Mouse (Mus musculus) liver, embryonic 11.5 days (tissue): ENCODE data around the gene Ppfia1. TPM values are rescaled to one million over a fixed set of nuclear protein-coding genes. Genes with fewer than 3 reads are reported as not detected.

Experiments used
- ATAC-seq: fragments of 200-750 bp; cut with Nextera tagmentation; replicated peaks from 2 replicates; pipeline ENCODE4 v1.8.0; 2017; ENCODE audit warnings: moderate number of reproducible peaks, mild to moderate bottlenecking, moderate TSS enrichment, moderate library complexity; ENCODE audit not compliant: low FRiP score
- DNase-seq: peaks from one replicate; pipeline ENCODE4 v3.0.0-alpha.2; 2017; ENCODE audit warnings: low spot score
- H3K27ac ChIP-seq: fragments of 300-500 bp; sonication (generic); 2 replicates; pipeline ENCODE4 v1.5.1; 2014; ENCODE audit warnings: mild to moderate bottlenecking, low read depth, low read length, control low read depth
- H3K27me3 ChIP-seq: fragments of 300-500 bp; sonication (generic); replicated peaks from 2 replicates; pipeline ENCODE4 v1.6.1; 2014; ENCODE audit warnings: low read length, mixed read lengths; ENCODE audit not compliant: control insufficient read depth, insufficient read depth
- H3K36me3 ChIP-seq: fragments of 300-500 bp; sonication (generic); 2 replicates; pipeline ENCODE4 v1.6.1; 2014; ENCODE audit warnings: mild to moderate bottlenecking, low read length, moderate library complexity, mixed read lengths; ENCODE audit not compliant: control insufficient read depth, insufficient read depth
- H3K4me1 ChIP-seq: fragments of 300-500 bp; sonication (generic); replicated peaks from 2 replicates; pipeline ENCODE4 v1.6.1; 2014; ENCODE audit warnings: low read length, mixed read lengths; ENCODE audit not compliant: control insufficient read depth, insufficient read depth
- H3K4me2 ChIP-seq: fragments of 300-500 bp; sonication (generic); 2 replicates; pipeline ENCODE4 v1.6.1; 2014; ENCODE audit warnings: mild to moderate bottlenecking, control low read depth, moderate library complexity
- H3K4me3 ChIP-seq: fragments of 300-500 bp; sonication (generic); 2 replicates; pipeline ENCODE4 v1.5.1; 2014; ENCODE audit warnings: low read depth, low read length, control low read depth
- H3K9ac ChIP-seq: fragments of 300-500 bp; sonication (generic); 2 replicates; pipeline ENCODE4 v1.6.1; 2014; ENCODE audit warnings: low read depth, low read length, control low read depth
- H3K9me3 ChIP-seq: fragments of 300-500 bp; sonication (generic); 2 replicates; pipeline ENCODE4 v1.6.1; 2016; ENCODE audit warnings: low read length, inconsistent platforms, mixed read lengths; ENCODE audit not compliant: control insufficient read depth
- WGBS: fragments of 180-500 bp; shearing (Covaris S2); extraction: QIAGEN DNeasy Blood & Tissue Kit; methylation state at CpG from one replicate; pipeline ENCODE4 v1.1.7; 2014; 5-methylcytosine and 5-hydroxymethylcytosine counted together
- polyA plus RNA-seq: library from polyadenylated mRNA; unstranded; fragments of >200 nt; fragmentation: Nextera tagmentation; extraction: Ambion mirVana; gene quantifications from 2 replicates; pipeline ENCODE4 v1.2.1, GENCODE M21; 2014

The Ppfia1 gene
- polyA plus RNA-seq, 1 experiment from 2014 or later = 45.4 TPM

DNA sequence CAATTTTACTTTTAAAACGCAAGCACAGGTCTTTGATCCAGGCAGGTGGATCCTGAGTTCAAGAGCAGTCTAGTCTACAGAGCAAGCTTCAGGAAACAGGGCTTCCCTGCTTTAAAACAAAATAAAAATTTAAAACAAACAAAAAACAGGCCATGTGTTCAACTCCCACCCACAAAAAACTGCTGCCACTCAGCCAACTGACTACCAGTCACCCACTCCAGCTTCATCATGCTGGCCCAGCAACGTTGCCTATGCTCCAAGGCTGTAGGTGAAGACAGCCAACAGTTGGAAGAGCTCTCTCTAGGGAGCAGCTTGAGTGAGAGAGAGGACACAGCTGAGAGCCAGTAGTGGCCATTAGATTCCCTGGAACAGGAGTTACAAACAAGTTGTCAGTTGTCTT is 31.6 kb downstream of the Ppfia1 start:
- no peak for ATAC-seq

GRCm38 (mm10) chr7:144519852-144520251 is 33.7 kb downstream of the Ppfia1 start:
- Histone ChIP-seq H3K4me2 (no peak overlapping the region), H3K4me3 (no peak overlapping the region), H3K9me3 (no peaks in the 10 kb centered on the region), H3K4me1 (peaks cover 18% of the 10 kb centered on the region), H3K27me3 (no peaks in the 10 kb centered on the region), H3K36me3 (peaks cover 20% of the 10 kb centered on the region), H3K27ac (no peak overlapping the region), H3K9ac (no peak overlapping the region)
- DNase-seq (no peak), ATAC-seq (no peak)
- WGBS = 86% methylated on average over 5 of the region's 5 CpGs

More for the DNA sequence above, 31.6 kb downstream of the Ppfia1 start:
- DNase-seq = no peak
- no peak overlapping the region for H3K27ac ChIP-seq
- no peak overlapping the region for H3K4me2 ChIP-seq
- peaks cover 21% of the 10 kb centered on the region for H3K4me1 ChIP-seq
- H3K27me3 ChIP-seq = no peaks in the 10 kb centered on the region
- 83% methylated on average over 2 of the region's 2 CpGs for WGBS
- peaks cover 13% of the 10 kb centered on the region; the same call in 1 of the 2 replicates for H3K36me3 ChIP-seq
- H3K4me3 ChIP-seq = no peak overlapping the region
- H3K9me3 ChIP-seq = no peaks in the 10 kb centered on the region
- no peak overlapping the region for H3K9ac ChIP-seq

GRCm38 (mm10) chr7:144516711-144517110 is 36.8 kb downstream of the Ppfia1 start:
- Histone ChIP-seq H3K9me3 (no peaks in the 10 kb centered on the region), H3K4me3 (no peak overlapping the region), H3K4me2 (no peak overlapping the region), H3K27ac (no peak overlapping the region), H3K9ac (no peak overlapping the region), H3K36me3 (peaks cover 35% of the 10 kb centered on the region), H3K27me3 (no peaks in the 10 kb centered on the region), H3K4me1 (no peaks in the 10 kb centered on the region)
- DNase-seq = no peak
- no peak for ATAC-seq
- 90% methylated on average over 5 of the region's 5 CpGs for WGBS

- no peak overlapping the region for H3K4me2 ChIP-seq
- ATAC-seq = peak; percentile 52; the same call in 1 of the 2 replicates
- peaks cover 59% of the 10 kb centered on the region for H3K36me3 ChIP-seq
These were observed 44.4 kb downstream of the Ppfia1 start for GRCm38 (mm10) chr7:144509090-144509489.

GRCm38 (mm10) chr7:144506807-144507206 is 46.7 kb downstream of the Ppfia1 start:
- H3K4me1 ChIP-seq = peaks cover 9% of the 10 kb centered on the region
- 0 out of 2 replicates have a peak overlapping the region, but pooled peaks have one; percentile 6 for H3K9ac ChIP-seq
- no peak overlapping the region for H3K27ac ChIP-seq
- WGBS = 54% methylated on average over 1 of the region's 1 CpGs
- no peak overlapping the region for H3K4me2 ChIP-seq
- no peaks in the 10 kb centered on the region for H3K27me3 ChIP-seq
- no peak overlapping the region for H3K4me3 ChIP-seq
- no peak for ATAC-seq
- no peaks in the 10 kb centered on the region for H3K9me3 ChIP-seq
- peaks cover 59% of the 10 kb centered on the region for H3K36me3 ChIP-seq
- DNase-seq = no peak

More at GRCm38 (mm10) chr7:144509090-144509489, 44.4 kb downstream of the Ppfia1 start:
- DNase-seq = no peak
- Histone ChIP-seq H3K27me3 (no peaks in the 10 kb centered on the region), H3K9me3 (no peaks in the 10 kb centered on the region), H3K4me1 (peaks cover 9% of the 10 kb centered on the region), H3K4me3 (no peak overlapping the region), H3K9ac (no peak overlapping the region), H3K27ac (no peak overlapping the region)
- WGBS = 84% methylated on average over 4 of the region's 4 CpGs

GRCm38 (mm10) chr7:144503959-144504358 is 49.6 kb downstream of the Ppfia1 start:
- Histone ChIP-seq H3K27ac (no peak overlapping the region), H3K9ac (no peak overlapping the region), H3K36me3 (peaks cover 47% of the 10 kb centered on the region), H3K27me3 (no peaks in the 10 kb centered on the region), H3K9me3 (no peaks in the 10 kb centered on the region), H3K4me1 (peaks cover 14% of the 10 kb centered on the region), H3K4me2 (no peak overlapping the region), H3K4me3 (no peak overlapping the region)
- ATAC-seq = no peak
- no peak for DNase-seq
- WGBS = 85% methylated on average over 4 of the region's 4 CpGs

GRCm38 (mm10) chr7:144492931-144493330 is 60.6 kb downstream of the Ppfia1 start:
- WGBS = 34% methylated on average over 1 of the region's 1 CpGs
- DNase-seq (peak; percentile 48), ATAC-seq (peak; percentile 88)
- no peaks in the 10 kb centered on the region for H3K9me3 ChIP-seq
- H3K27me3 ChIP-seq = no peaks in the 10 kb centered on the region
- peak overlapping the region; percentile 40 for H3K4me2 ChIP-seq
- H3K27ac ChIP-seq = peak overlapping the region; percentile 93
- peaks cover 52% of the 10 kb centered on the region for H3K4me1 ChIP-seq
- H3K4me3 ChIP-seq = no peak overlapping the region
- H3K9ac ChIP-seq = peak overlapping the region; percentile 44
- H3K36me3 ChIP-seq = peaks cover 19% of the 10 kb centered on the region

- no peaks in the 10 kb centered on the region for H3K9me3 ChIP-seq
- peaks cover 12% of the 10 kb centered on the region for H3K36me3 ChIP-seq
- H3K4me3 ChIP-seq = no peak overlapping the region
These were observed 63.2 kb downstream of the Ppfia1 start for GRCm38 (mm10) chr7:144490201-144490873.

More at GRCm38 (mm10) chr7:144490201-144490873, 63.2 kb downstream of the Ppfia1 start:
- DNase-seq = no peak
- WGBS = 53% methylated on average over 8 of the region's 8 CpGs
- H3K9ac ChIP-seq = no peak overlapping the region
- no peak for ATAC-seq
- no peaks in the 10 kb centered on the region for H3K27me3 ChIP-seq
- H3K4me2 ChIP-seq = no peak overlapping the region
- peak overlapping the region; percentile 51 for H3K27ac ChIP-seq
- H3K4me1 ChIP-seq = peaks cover 54% of the 10 kb centered on the region
